Mouse (Mus musculus) midbrain, embryonic 15.5 days (tissue): ENCODE results near the gene Sept8. TPM values are rescaled to one million over a fixed set of nuclear protein-coding genes. Genes with fewer than 3 reads are reported as not detected.

Experiments
- ATAC-seq: fragments of 200-750 bp; cut with Nextera tagmentation; replicated peaks from 2 replicates; pipeline ENCODE4 v1.8.0; 2017; ENCODE audit warnings: moderate TSS enrichment
- H3K27ac ChIP-seq: fragments of 300-500 bp; sonication (generic); 2 replicates; pipeline ENCODE4 v1.5.1; 2015; ENCODE audit warnings: mild to moderate bottlenecking, inconsistent platforms
- H3K27me3 ChIP-seq: fragments of 300-500 bp; sonication (generic); replicated peaks from 2 replicates; pipeline ENCODE4 v1.6.1; 2015; ENCODE audit warnings: inconsistent platforms
- H3K36me3 ChIP-seq: fragments of 300-500 bp; sonication (generic); replicated peaks from 2 replicates; pipeline ENCODE4 v1.6.1; 2015; ENCODE audit warnings: inconsistent platforms
- H3K4me1 ChIP-seq: fragments of 300-500 bp; sonication (generic); 2 replicates; pipeline ENCODE4 v1.6.1; 2015; ENCODE audit warnings: inconsistent platforms
- H3K4me2 ChIP-seq: fragments of 300-500 bp; sonication (generic); 2 replicates; pipeline ENCODE4 v1.6.1; 2015; ENCODE audit warnings: inconsistent platforms, mild to moderate bottlenecking, moderate library complexity
- H3K4me3 ChIP-seq: fragments of 300-500 bp; sonication (generic); 2 replicates; pipeline ENCODE4 v1.5.1; 2015; ENCODE audit warnings: mild to moderate bottlenecking, inconsistent platforms
- H3K9ac ChIP-seq: fragments of 300-500 bp; sonication (generic); 2 replicates; pipeline ENCODE4 v1.6.1; 2015; ENCODE audit warnings: mild to moderate bottlenecking, inconsistent platforms
- H3K9me3 ChIP-seq: fragments of 300-500 bp; sonication (generic); 2 replicates; pipeline ENCODE4 v1.6.1; 2016; ENCODE audit warnings: inconsistent platforms
- WGBS: fragments of 180-500 bp; shearing (Covaris S2); methylation state at CpG from one replicate; pipeline ENCODE4 v1.1.7; 2015; ENCODE audit warnings: mixed read lengths; 5-methylcytosine and 5-hydroxymethylcytosine counted together
- polyA plus RNA-seq: library from polyadenylated mRNA; unstranded; fragments of >200 nt; fragmentation: Nextera tagmentation; extraction: Ambion mirVana; gene quantifications from 2 replicates; pipeline ENCODE4 v1.2.1, GENCODE M21; 2015

Sept8 gene
- polyA plus RNA-seq, 1 experiment from 2014 or later, result 18.4 TPM

- Histone ChIP-seq H3K4me2 (peak overlapping the region; percentile 84), H3K27me3 (peaks cover 14% of the 10 kb centered on the region; the same call in 1 of the 2 replicates), H3K9ac (no peak overlapping the region), H3K4me1 (peaks cover 32% of the 10 kb centered on the region), H3K4me3 (peak overlapping the region; percentile 84), H3K36me3 (no peaks in the 10 kb centered on the region), H3K27ac (no peak overlapping the region), H3K9me3 (no peaks in the 10 kb centered on the region)
- 0 out of 2 replicates have a peak, but pooled peaks have one; percentile 19 for ATAC-seq
- 42% methylated on average over 16 of the region's 16 CpGs for WGBS
Observed at GRCm38 (mm10) chr11:53521120-53521820, 2.2 kb downstream of the Sept8 start.

GRCm38 (mm10) chr11:53521821-53522131 lies 2.7 kb downstream of the Sept8 start:
- Histone ChIP-seq H3K9ac (no peak overlapping the region), H3K4me3 (no peak overlapping the region), H3K36me3 (no peaks in the 10 kb centered on the region), H3K27me3 (peaks cover 13% of the 10 kb centered on the region; the same call in 1 of the 2 replicates), H3K4me1 (peaks cover 32% of the 10 kb centered on the region), H3K9me3 (no peaks in the 10 kb centered on the region), H3K27ac (no peak overlapping the region), H3K4me2 (peak overlapping the region; percentile 84)
- no peak for ATAC-seq
- WGBS, result 87% methylated on average over 7 of the region's 7 CpGs

- Histone ChIP-seq H3K4me2 (no peak overlapping the region), H3K9me3 (no peaks in the 10 kb centered on the region), H3K36me3 (no peaks in the 10 kb centered on the region), H3K9ac (no peak overlapping the region), H3K4me3 (no peak overlapping the region), H3K27me3 (peaks cover 11% of the 10 kb centered on the region; the same call in 1 of the 2 replicates), H3K27ac (no peak overlapping the region), H3K4me1 (peaks cover 32% of the 10 kb centered on the region)
- ATAC-seq, result no peak
- 91% methylated on average over 3 of the region's 3 CpGs for WGBS
Observed at GRCm38 (mm10) chr11:53522362-53522761, 3.3 kb downstream of the Sept8 start.

DNA sequence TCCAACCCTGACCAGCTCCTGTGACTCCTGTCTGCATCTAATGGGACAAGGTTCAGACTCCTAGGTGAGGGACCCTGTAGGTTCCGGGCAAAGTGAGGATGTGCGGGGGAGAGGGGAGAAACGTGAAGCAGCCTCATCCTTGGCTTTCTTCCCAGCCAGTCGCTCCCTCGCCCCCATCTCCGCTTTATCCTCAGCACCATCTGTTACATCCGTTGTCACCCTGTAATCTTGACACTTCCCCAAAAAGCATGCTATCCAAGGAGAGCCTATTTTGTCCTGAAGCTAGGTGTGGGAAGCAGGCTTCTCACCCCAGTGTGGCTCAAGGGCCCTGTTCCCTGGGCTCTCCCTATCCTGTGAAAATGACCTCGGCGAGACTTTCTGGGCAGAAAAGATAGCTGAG lies 3.9 kb downstream of the Sept8 start:
- Histone ChIP-seq H3K36me3 (no peaks in the 10 kb centered on the region), H3K4me3 (no peak overlapping the region), H3K9ac (no peak overlapping the region), H3K4me1 (peaks cover 32% of the 10 kb centered on the region), H3K4me2 (no peak overlapping the region), H3K27me3 (peaks cover 11% of the 10 kb centered on the region; the same call in 1 of the 2 replicates), H3K9me3 (no peaks in the 10 kb centered on the region), H3K27ac (no peak overlapping the region)
- ATAC-seq, result no peak
- 81% methylated on average over 9 of the region's 9 CpGs for WGBS

GRCm38 (mm10) chr11:53523545-53524405 lies 4.7 kb downstream of the Sept8 start:
- no peak overlapping the region for H3K27ac ChIP-seq
- 79% methylated on average over 14 of the region's 14 CpGs for WGBS

GRCm38 (mm10) chr11:53524905-53525304 lies 5.8 kb downstream of the Sept8 start:
- no peak overlapping the region for H3K4me3 ChIP-seq
- ATAC-seq, result no peak
- H3K9ac ChIP-seq, result no peak overlapping the region
- 72% methylated on average over 6 of the region's 6 CpGs for WGBS
- no peaks in the 10 kb centered on the region for H3K27me3 ChIP-seq
- H3K27ac ChIP-seq, result no peak overlapping the region
- H3K4me2 ChIP-seq, result no peak overlapping the region
- H3K36me3 ChIP-seq, result no peaks in the 10 kb centered on the region
- H3K4me1 ChIP-seq, result peaks cover 28% of the 10 kb centered on the region
- no peaks in the 10 kb centered on the region for H3K9me3 ChIP-seq

More at GRCm38 (mm10) chr11:53523545-53524405, 4.7 kb downstream of the Sept8 start:
- H3K9ac ChIP-seq, result no peak overlapping the region
- H3K36me3 ChIP-seq, result no peaks in the 10 kb centered on the region
- ATAC-seq, result no peak
- no peak overlapping the region for H3K4me2 ChIP-seq
- no peaks in the 10 kb centered on the region for H3K9me3 ChIP-seq
- peaks cover 35% of the 10 kb centered on the region for H3K4me1 ChIP-seq
- H3K4me3 ChIP-seq, result no peak overlapping the region
- 0 out of 2 replicates have a peak, but pooled peaks cover 3% of the 10 kb centered on the region for H3K27me3 ChIP-seq

DNA sequence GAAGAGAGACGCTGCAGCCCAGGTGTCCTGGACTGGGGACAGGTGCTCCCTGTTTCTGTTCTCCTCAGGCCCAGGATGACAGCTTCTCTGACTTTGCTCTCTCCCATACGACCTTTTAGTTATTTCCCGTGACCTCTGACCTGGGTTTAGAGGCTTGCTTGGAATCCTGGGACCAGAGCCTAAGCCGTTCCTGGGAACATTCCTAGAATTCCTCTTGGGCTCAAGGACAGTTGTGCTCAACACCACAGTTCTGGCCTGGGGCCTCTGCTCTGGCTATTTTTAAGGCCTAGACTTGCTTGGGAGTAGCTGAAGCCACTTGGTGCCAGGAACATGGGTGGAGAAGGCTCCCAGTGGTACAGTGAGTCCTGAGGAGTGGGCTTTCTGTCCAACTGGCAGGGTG lies 6.4 kb downstream of the Sept8 start:
- H3K27ac ChIP-seq, result no peak overlapping the region
- H3K27me3 ChIP-seq, result no peaks in the 10 kb centered on the region
- H3K9me3 ChIP-seq, result no peaks in the 10 kb centered on the region
- WGBS, result 38% methylated on average over 4 of the region's 4 CpGs
- H3K9ac ChIP-seq, result no peak overlapping the region
- H3K4me2 ChIP-seq, result no peak overlapping the region
- H3K4me1 ChIP-seq, result peaks cover 24% of the 10 kb centered on the region
- H3K4me3 ChIP-seq, result no peak overlapping the region
- no peak for ATAC-seq
- H3K36me3 ChIP-seq, result no peaks in the 10 kb centered on the region

DNA sequence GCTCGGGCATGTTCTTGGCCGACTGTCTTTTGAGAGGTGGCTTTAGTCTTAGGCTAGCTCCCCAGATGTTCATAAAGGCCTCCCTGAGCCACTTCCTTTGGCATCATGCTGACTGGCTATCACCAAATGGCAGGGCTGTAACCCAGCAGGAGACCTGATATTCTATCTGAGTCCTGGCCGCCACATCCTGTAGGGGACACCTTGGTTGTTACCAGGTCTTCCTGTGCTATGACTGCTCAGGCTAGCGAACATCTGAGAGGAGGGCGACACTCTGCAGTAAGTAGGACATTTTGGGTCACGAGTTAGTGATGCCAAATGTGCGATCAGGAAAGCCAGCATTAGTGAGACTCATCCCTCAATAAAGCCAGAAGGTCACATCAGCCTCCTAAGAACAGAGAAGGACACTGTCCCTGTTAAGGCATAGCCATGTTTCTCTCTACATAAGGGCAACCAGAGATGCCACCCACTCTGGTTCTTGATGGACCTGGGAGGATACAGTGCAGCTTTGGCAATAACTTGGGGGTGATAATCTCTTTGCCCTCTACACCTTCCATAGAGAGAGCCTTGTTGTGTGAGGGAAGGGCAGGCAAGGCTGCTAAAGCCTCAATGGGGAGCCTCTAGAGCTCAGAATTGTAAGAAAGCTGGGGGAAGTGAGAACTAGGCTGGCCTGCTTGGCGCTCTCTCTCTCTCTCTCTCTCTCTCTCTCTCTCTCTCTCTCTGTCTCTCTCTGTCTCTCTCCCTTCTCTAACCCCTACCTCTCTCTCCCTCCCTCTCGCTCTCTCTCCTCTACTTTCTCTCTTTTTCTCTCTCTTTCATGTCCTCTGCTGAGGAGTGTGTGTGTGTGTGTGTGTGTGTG lies 9.6 kb downstream of the Sept8 start:
- 86% methylated on average over 9 of the region's 9 CpGs for WGBS

GRCm38 (mm10) chr11:53529253-53529557 lies 10.1 kb downstream of the Sept8 start:
- H3K9me3 ChIP-seq, result no peaks in the 10 kb centered on the region
- 65% methylated on average over 6 of the region's 6 CpGs for WGBS
- no peak overlapping the region for H3K27ac ChIP-seq

More for the DNA sequence above, 9.6 kb downstream of the Sept8 start:
- no peak overlapping the region for H3K4me3 ChIP-seq
- no peak overlapping the region for H3K9ac ChIP-seq
- no peak overlapping the region for H3K4me2 ChIP-seq
- H3K27ac ChIP-seq, result no peak overlapping the region
- no peaks in the 10 kb centered on the region for H3K9me3 ChIP-seq
- H3K36me3 ChIP-seq, result no peaks in the 10 kb centered on the region; the same call in 1 of the 2 replicates
- H3K4me1 ChIP-seq, result peaks cover 4% of the 10 kb centered on the region; the same call in 1 of the 2 replicates
- no peaks in the 10 kb centered on the region for H3K27me3 ChIP-seq
- no peak for ATAC-seq

DNA sequence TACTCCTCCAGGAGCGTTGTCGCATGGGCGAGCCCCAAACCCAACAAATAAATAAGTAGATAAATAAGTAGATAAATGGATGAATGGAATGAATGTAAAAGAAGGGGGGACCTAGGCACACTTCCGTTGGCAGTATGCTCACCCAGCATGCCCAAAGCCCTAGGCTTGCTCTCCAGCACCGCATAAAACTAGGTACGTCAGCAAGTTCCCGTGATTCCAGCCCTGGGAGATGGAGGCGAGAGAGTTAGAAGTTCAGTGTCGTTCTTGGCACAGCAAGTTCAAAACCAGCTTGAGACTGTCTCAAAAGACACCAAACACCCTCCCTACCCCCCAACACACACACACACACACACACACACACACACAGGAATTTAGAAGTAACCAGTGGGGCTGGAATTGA lies 10.9 kb downstream of the Sept8 start:
- Histone ChIP-seq H3K27ac (no peak overlapping the region), H3K4me2 (no peak overlapping the region), H3K36me3 (peaks cover 5% of the 10 kb centered on the region; the same call in 1 of the 2 replicates), H3K9ac (no peak overlapping the region), H3K4me3 (no peak overlapping the region), H3K4me1 (peaks cover 4% of the 10 kb centered on the region; the same call in 1 of the 2 replicates), H3K9me3 (no peaks in the 10 kb centered on the region), H3K27me3 (no peaks in the 10 kb centered on the region)
- no peak for ATAC-seq
- 89% methylated on average over 9 of the region's 9 CpGs for WGBS

More at GRCm38 (mm10) chr11:53529253-53529557, 10.1 kb downstream of the Sept8 start:
- no peak overlapping the region for H3K4me2 ChIP-seq
- no peaks in the 10 kb centered on the region for H3K27me3 ChIP-seq
- peaks cover 4% of the 10 kb centered on the region; the same call in 1 of the 2 replicates for H3K4me1 ChIP-seq
- H3K9ac ChIP-seq, result no peak overlapping the region
- H3K4me3 ChIP-seq, result no peak overlapping the region
- no peaks in the 10 kb centered on the region; the same call in 1 of the 2 replicates for H3K36me3 ChIP-seq
- no peak for ATAC-seq

GRCm38 (mm10) chr11:53531578-53532230 lies 12.6 kb downstream of the Sept8 start:
- Histone ChIP-seq H3K27me3 (no peaks in the 10 kb centered on the region), H3K9me3 (no peaks in the 10 kb centered on the region), H3K4me1 (peaks cover 4% of the 10 kb centered on the region; the same call in 1 of the 2 replicates), H3K36me3 (peaks cover 15% of the 10 kb centered on the region), H3K4me2 (no peak overlapping the region), H3K4me3 (no peak overlapping the region), H3K27ac (no peak overlapping the region), H3K9ac (no peak overlapping the region)
- WGBS, result 96% methylated on average over 10 of the region's 10 CpGs
- no peak for ATAC-seq
